Mouse (Mus musculus): ENCODE results near the gene Tatdn2.
"Not testable (repeated sequence)": the region's sequence is repeated elsewhere in the genome, so short reads cannot be mapped to it uniquely, and the experiment has no call there.

The Tatdn2 gene

GRCm38 (mm10) chr6:113672029-113672428 lies 24.8 kb upstream of the Tatdn2 start:
- DNase-seq (ENCODE audit: low read depth), result not testable (repeated sequence)

- peak; percentile 71 for DNase-seq (ENCODE audit: low read depth)
These were observed 23.9 kb upstream of the Tatdn2 start for GRCm38 (mm10) chr6:113672989-113673388.

- peak; percentile 39 for DNase-seq (ENCODE audit: low read depth)
These were observed 21.6 kb upstream of the Tatdn2 start for GRCm38 (mm10) chr6:113675234-113675633.

GRCm38 (mm10) chr6:113675991-113676390 lies 20.9 kb upstream of the Tatdn2 start:
- DNase-seq (ENCODE audit: low read depth), result no peak

- DNase-seq (ENCODE audit: low read depth), result no peak
These were observed 19.6 kb upstream of the Tatdn2 start for GRCm38 (mm10) chr6:113677070-113677734.

- DNase-seq (ENCODE audit: low read depth), result no peak
These were observed 18.4 kb upstream of the Tatdn2 start for GRCm38 (mm10) chr6:113678246-113679012.

GRCm38 (mm10) chr6:113679993-113680566 lies 16.8 kb upstream of the Tatdn2 start:
- DNase-seq (ENCODE audit: low read depth), result no peak

GRCm38 (mm10) chr6:113681271-113681670 lies 15.6 kb upstream of the Tatdn2 start:
- peak; percentile 93 for DNase-seq (ENCODE audit: low read depth)

GRCm38 (mm10) chr6:113683081-113683825 lies 13.6 kb upstream of the Tatdn2 start:
- DNase-seq (ENCODE audit: low read depth), result no peak

- no peak for DNase-seq (ENCODE audit: low read depth)
These were observed 10.2 kb upstream of the Tatdn2 start for GRCm38 (mm10) chr6:113686551-113687125.

GRCm38 (mm10) chr6:113690008-113690399 lies 6.8 kb upstream of the Tatdn2 start:
- no peak for DNase-seq (ENCODE audit: low read depth)

GRCm38 (mm10) chr6:113690400-113691083 lies 6.3 kb upstream of the Tatdn2 start:
- DNase-seq (ENCODE audit: low read depth), result peak; percentile 63

- no peak for DNase-seq (ENCODE audit: low read depth)
These were observed 5.8 kb upstream of the Tatdn2 start for GRCm38 (mm10) chr6:113691084-113691462.

- DNase-seq (ENCODE audit: low read depth), result no peak
These were observed 4.2 kb upstream of the Tatdn2 start for GRCm38 (mm10) chr6:113692661-113693133.

GRCm38 (mm10) chr6:113693377-113693776 lies 3.5 kb upstream of the Tatdn2 start:
- no peak for DNase-seq (ENCODE audit: low read depth)

GRCm38 (mm10) chr6:113695203-113695602 lies 1.6 kb upstream of the Tatdn2 start:
- peak; percentile 57 for DNase-seq (ENCODE audit: low read depth)

- DNase-seq (ENCODE audit: low read depth), result peak; percentile 64
These were observed 989 bp upstream of the Tatdn2 start for GRCm38 (mm10) chr6:113695766-113696355.

GRCm38 (mm10) chr6:113697222-113698205 lies 664 bp downstream of the Tatdn2 start:
- DNase-seq (ENCODE audit: low read depth), result peak; percentile 70

GRCm38 (mm10) chr6:113712718-113713117 lies 15.9 kb downstream of the Tatdn2 start:
- no peak for DNase-seq (ENCODE audit: low read depth)

- DNase-seq (ENCODE audit: low read depth), result not testable (repeated sequence)
These were observed 16.5 kb downstream of the Tatdn2 start for GRCm38 (mm10) chr6:113713389-113713788.

Data from induced T-regulatory cell, adult 2 months (primary cell).